Mouse (Mus musculus): ENCODE results near the gene Mrpl34. TPM values are rescaled to one million over a fixed set of nuclear protein-coding genes. Genes with fewer than 3 reads are reported as not detected.
A peak's percentile ranks its signal among the peaks of the same experiment; 100 is the strongest.

Mrpl34 gene
- total and polyA plus RNA-seq, 3 experiments = 143 to 196 TPM; not detected in 1

DNA sequence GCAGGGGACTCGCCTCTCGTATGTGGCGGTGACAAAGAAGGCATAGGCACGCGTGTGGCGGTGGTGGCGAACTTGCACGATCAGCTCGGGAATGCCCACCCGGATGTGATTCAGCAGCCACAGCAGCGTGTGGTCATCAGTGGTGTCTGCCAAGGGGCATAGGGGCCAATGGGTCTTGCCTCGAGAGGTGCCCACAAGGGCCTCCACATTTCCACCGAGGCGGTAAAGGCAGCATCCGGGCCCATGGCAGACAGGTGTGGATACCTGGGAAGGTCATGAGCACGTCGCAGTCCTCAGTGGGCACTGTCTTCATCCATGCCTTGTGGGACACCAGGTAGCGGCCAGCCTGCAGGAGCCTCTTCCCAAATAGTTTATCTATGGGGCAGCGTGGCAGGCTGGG is 20.0 kb downstream of the Mrpl34 start:
- no peak overlapping the region for H3K9ac ChIP-seq (ENCODE audit: control insufficient read depth, low read depth, low read length, poor library complexity, severe bottlenecking)
- H3K36me3 ChIP-seq (ENCODE audit: control insufficient read depth in 1 of 2, insufficient read depth in 2 of 2, low read length in 2 of 2) = no peaks in the 10 kb centered on the region
- TF ChIP-seq SIN3A (IDR thresholded peaks at IDR 0.05; ENCODE audit: low read length) = no peak
- no peak for TF ChIP-seq CHD1 (IDR thresholded peaks at IDR 0.05; ENCODE audit: low read depth, low read length)
- no peak for TF ChIP-seq MAZ (IDR thresholded peaks at IDR 0.05; ENCODE audit: low read depth, low read length)
- TF ChIP-seq NRF1 (IDR thresholded peaks at IDR 0.05; ENCODE audit: insufficient read depth, low read depth, low read length, poor library complexity, severe bottlenecking) = no peak
- TF ChIP-seq ZMIZ1 (IDR thresholded peaks at IDR 0.05; ENCODE audit: low read depth, low read length) = no peak
- TF ChIP-seq RAD21 (IDR thresholded peaks at IDR 0.05; ENCODE audit: low read depth, low read length) = no peak
- no peak for TF ChIP-seq ZKSCAN1 (IDR thresholded peaks at IDR 0.05; ENCODE audit: low read depth, low read length)
- TF ChIP-seq HCFC1 (IDR thresholded peaks at IDR 0.05; ENCODE audit: low read depth, low read length) = no peak
- no peak for TF ChIP-seq TAL1 (IDR thresholded peaks at IDR 0.05; ENCODE audit: low read length)
- no peak for TF ChIP-seq RCOR1 (IDR thresholded peaks at IDR 0.05; ENCODE audit: low read depth, low read length)
- TF ChIP-seq CHD2 (IDR thresholded peaks at IDR 0.05; ENCODE audit: low read length) = no peak
- no peak for TF ChIP-seq MAX (IDR thresholded peaks at IDR 0.05; ENCODE audit: low read length)
- TF ChIP-seq MYB (IDR thresholded peaks at IDR 0.05; ENCODE audit: low read depth, low read length) = no peak
- TF ChIP-seq ZC3H11A (IDR thresholded peaks at IDR 0.05; ENCODE audit: low read depth, low read length) = no peak
- no peak for TF ChIP-seq JUND (IDR thresholded peaks at IDR 0.05; ENCODE audit: low read depth, low read length)
- TF ChIP-seq GATA1 (IDR thresholded peaks at IDR 0.05; ENCODE audit: low read depth, low read length) = no peak
- H3K4me1 ChIP-seq (ENCODE audit: control insufficient read depth in 1 of 2, insufficient read depth in 2 of 2, low read length in 2 of 2) = peaks cover 0 to 6% of the 10 kb centered on the region in 2 experiments; a peak in 2 of 4 replicates
- peaks cover 13% of the 10 kb centered on the region for H3K79me2 ChIP-seq (ENCODE audit: control insufficient read depth, insufficient read depth, low read length, poor library complexity)
- no peak for DNase-seq (ENCODE audit: low read depth, low spot score)
- no peaks in the 10 kb centered on the region for H3K27me3 ChIP-seq (ENCODE audit: control insufficient read depth in 1 of 2, insufficient read depth in 2 of 2, low read length in 2 of 2)
- H3K27ac ChIP-seq (ENCODE audit: control insufficient read depth, low read depth, low read length) = no peak overlapping the region
- H3K4me3 ChIP-seq (ENCODE audit: control insufficient read depth in 1 of 2, insufficient read depth in 1 of 2, low read depth in 2 of 2, low read length in 2 of 2) = no peak overlapping the region
- no peaks in the 10 kb centered on the region for H3K9me3 ChIP-seq (replicated peaks; ENCODE audit: insufficient read depth, low read length)

DNA sequence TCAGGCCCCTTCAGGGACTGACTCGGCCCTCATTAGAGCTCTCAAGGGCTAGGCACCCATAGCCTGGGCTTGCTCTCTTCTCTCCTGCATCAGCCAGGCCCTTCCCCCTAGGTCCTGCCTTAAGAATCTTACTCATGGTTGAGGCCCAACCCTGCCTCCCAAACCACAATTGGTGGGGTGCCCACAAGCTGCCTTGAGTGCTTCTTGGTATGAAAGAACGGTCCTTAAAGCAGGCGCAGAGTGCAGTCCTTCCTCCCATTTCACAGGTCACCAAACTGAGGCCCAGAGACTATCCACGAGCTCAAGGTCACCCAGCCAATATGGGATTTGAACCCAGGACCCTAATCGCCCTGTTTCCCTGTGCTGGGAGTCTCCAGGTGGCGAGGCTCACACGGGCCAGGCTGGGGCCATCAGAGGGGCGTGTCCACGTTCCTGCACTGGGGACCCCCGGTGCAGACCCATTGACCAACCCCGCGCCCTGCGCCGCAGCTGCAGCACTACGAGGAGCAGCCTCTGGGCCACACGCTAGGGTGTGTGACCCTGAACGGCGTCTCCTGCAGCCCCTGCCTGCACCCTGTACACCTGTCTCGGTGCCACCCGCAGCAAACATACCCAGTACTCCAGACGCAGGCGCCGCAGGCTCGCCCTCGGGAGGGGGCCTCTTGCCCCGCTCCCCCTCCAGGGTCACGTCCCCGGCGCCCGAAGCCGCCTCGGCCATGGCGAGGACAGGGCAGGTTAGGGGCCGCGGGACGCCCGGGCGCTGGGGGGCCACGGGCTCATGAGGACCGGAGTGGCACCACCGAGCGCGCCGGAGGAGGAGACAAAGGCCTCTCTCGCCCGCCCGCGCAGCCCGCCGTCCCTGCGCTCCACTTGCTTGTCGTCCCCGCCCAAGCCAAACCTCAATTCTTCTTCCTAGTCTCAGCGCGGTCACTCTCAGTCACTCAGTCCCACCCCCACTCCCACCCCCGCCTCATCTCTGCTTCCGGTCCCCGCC is 20.7 kb downstream of the Mrpl34 start, which contains the start of gene Ano8:
Ano8 (minus strand) TSS at position 822 of the 994 bp plus-strand sequence.
- Histone ChIP-seq H3K4me1 (ENCODE audit: control insufficient read depth in 1 of 2, insufficient read depth in 2 of 2, low read length in 2 of 2) (peaks cover 0 to 6% of the 10 kb centered on the region in 2 experiments; a peak in 2 of 4 replicates), H3K9me3 (replicated peaks; ENCODE audit: insufficient read depth, low read length) (no peaks in the 10 kb centered on the region), H3K27ac (ENCODE audit: control insufficient read depth, low read depth, low read length) (peak within 1 kb of the TSS; percentile 12; the same call in 1 of the 2 replicates), H3K4me3 (ENCODE audit: control insufficient read depth in 1 of 2, insufficient read depth in 1 of 2, low read depth in 2 of 2, low read length in 2 of 2) (peak within 1 kb of the TSS; percentile 59 to 85), H3K9ac (ENCODE audit: control insufficient read depth, low read depth, low read length, poor library complexity, severe bottlenecking) (peak within 1 kb of the TSS; percentile 83), H3K79me2 (ENCODE audit: control insufficient read depth, insufficient read depth, low read length, poor library complexity) (peaks cover 15% of the 10 kb centered on the region), H3K27me3 (ENCODE audit: control insufficient read depth in 1 of 2, insufficient read depth in 2 of 2, low read length in 2 of 2) (no peaks in the 10 kb centered on the region), H3K36me3 (ENCODE audit: control insufficient read depth in 1 of 2, insufficient read depth in 2 of 2, low read length in 2 of 2) (no peaks in the 10 kb centered on the region)
- DNase-seq (ENCODE audit: low read depth, low spot score) = peak; percentile 94
- TF ChIP-seq MXI1 (IDR thresholded peaks at IDR 0.05; ENCODE audit: low read depth, low read length) (peak; percentile 77), ZC3H11A (IDR thresholded peaks at IDR 0.05; ENCODE audit: low read depth, low read length) (no peak), SIN3A (IDR thresholded peaks at IDR 0.05; ENCODE audit: low read length) (peak; percentile 86), NELFE (IDR thresholded peaks at IDR 0.05; ENCODE audit: low read depth, low read length) (peak; percentile 46; the same call in 1 of the 2 replicates), ETS1 (IDR thresholded peaks at IDR 0.05; ENCODE audit: low read depth, low read length) (no peak), HCFC1 (IDR thresholded peaks at IDR 0.05; ENCODE audit: low read depth, low read length) (peak; percentile 68), ZNF384 (IDR thresholded peaks at IDR 0.05; ENCODE audit: low read depth, low read length) (no peak), MAZ (IDR thresholded peaks at IDR 0.05; ENCODE audit: low read depth, low read length) (peak; percentile 73; the same call in 1 of the 2 replicates), KAT2A (conservative IDR thresholded peaks at IDR 0.05; ENCODE audit: low read depth, low read length) (no peak), SMC3 (IDR thresholded peaks at IDR 0.05; ENCODE audit: low read depth, low read length) (no peak), UBTF (IDR thresholded peaks at IDR 0.05; ENCODE audit: borderline replicate concordance, insufficient read depth, low read depth, low read length) (no peak), NRF1 (IDR thresholded peaks at IDR 0.05; ENCODE audit: insufficient read depth, low read depth, low read length, poor library complexity, severe bottlenecking) (no peak; the same call in 1 of the 2 replicates), CHD2 (IDR thresholded peaks at IDR 0.05; ENCODE audit: low read length) (no peak), POLR2AphosphoS2 (IDR thresholded peaks at IDR 0.05; ENCODE audit: low read length) (no peak), POLR2A (IDR thresholded peaks at IDR 0.05; ENCODE audit: control insufficient read depth in 1 of 2, insufficient read depth in 1 of 2, low read depth in 1 of 2, low read length in 2 of 2, poor library complexity in 1 of 2) (peak; percentile 36 to 39; a peak in 2 of 4 replicates), EP300 (IDR thresholded peaks at IDR 0.05; ENCODE audit: low read depth in 1 of 2, low read length in 2 of 2) (0 out of 4 replicates have a peak, but pooled peaks of 1 of the 2 experiments have one; percentile 15)
